Mouse (Mus musculus) intestine, embryonic 16.5 days (tissue): ENCODE results near the gene Gipc3. TPM values are rescaled to one million over a fixed set of nuclear protein-coding genes. Genes with fewer than 3 reads are reported as not detected.

Experiments used
- ATAC-seq: fragments of 200-750 bp; cut with Nextera tagmentation; 2 replicates; pipeline ENCODE4 v1.8.0; 2017; ENCODE audit warnings: moderate TSS enrichment, moderate library complexity
- H3K27ac ChIP-seq: fragments of 300-500 bp; sonication (generic); 2 replicates; pipeline ENCODE4 v1.5.1; 2014; ENCODE audit warnings: mild to moderate bottlenecking, low read length
- H3K27me3 ChIP-seq: fragments of 300-500 bp; sonication (generic); replicated peaks from 2 replicates; pipeline ENCODE4 v1.6.1; 2014; ENCODE audit warnings: low read length, control low read depth, mixed read lengths; ENCODE audit not compliant: control insufficient read depth, insufficient read depth
- H3K36me3 ChIP-seq: fragments of 300-500 bp; sonication (generic); 2 replicates; pipeline ENCODE4 v1.6.1; 2014; ENCODE audit warnings: low read length, control low read depth; ENCODE audit not compliant: control insufficient read depth, insufficient read depth
- H3K4me1 ChIP-seq: fragments of 300-500 bp; sonication (generic); 2 replicates; pipeline ENCODE4 v1.6.1; 2014; ENCODE audit warnings: low read length, control low read depth, mixed read lengths; ENCODE audit not compliant: control insufficient read depth, insufficient read depth
- H3K4me2 ChIP-seq: fragments of 300-500 bp; sonication (generic); 2 replicates; pipeline ENCODE4 v1.6.1; 2014; ENCODE audit warnings: low read depth, low read length, control low read depth
- H3K4me3 ChIP-seq: fragments of 300-500 bp; sonication (generic); 2 replicates; pipeline ENCODE4 v1.5.1; 2014; ENCODE audit warnings: mild to moderate bottlenecking, low read length
- H3K9ac ChIP-seq: fragments of 300-500 bp; sonication (generic); 2 replicates; pipeline ENCODE4 v1.6.1; 2014; ENCODE audit warnings: low read depth, low read length
- H3K9me3 ChIP-seq: fragments of 300-500 bp; sonication (generic); 2 replicates; pipeline ENCODE4 v1.6.1; 2016; ENCODE audit warnings: low read length, control low read depth; ENCODE audit not compliant: control insufficient read depth
- WGBS: fragments of 180-500 bp; shearing (Covaris S2); extraction: QIAGEN DNeasy Blood & Tissue Kit; methylation state at CpG from one replicate; pipeline ENCODE4 v1.1.7; 2014; 5-methylcytosine and 5-hydroxymethylcytosine counted together
- polyA plus RNA-seq: library from polyadenylated mRNA; unstranded; fragments of >200 nt; fragmentation: Nextera tagmentation; extraction: Ambion mirVana; gene quantifications from 2 replicates; pipeline ENCODE4 v1.2.1, GENCODE M21; 2015

The Gipc3 gene
- polyA plus RNA-seq, 1 experiment from 2014 or later = 0.12 TPM

DNA sequence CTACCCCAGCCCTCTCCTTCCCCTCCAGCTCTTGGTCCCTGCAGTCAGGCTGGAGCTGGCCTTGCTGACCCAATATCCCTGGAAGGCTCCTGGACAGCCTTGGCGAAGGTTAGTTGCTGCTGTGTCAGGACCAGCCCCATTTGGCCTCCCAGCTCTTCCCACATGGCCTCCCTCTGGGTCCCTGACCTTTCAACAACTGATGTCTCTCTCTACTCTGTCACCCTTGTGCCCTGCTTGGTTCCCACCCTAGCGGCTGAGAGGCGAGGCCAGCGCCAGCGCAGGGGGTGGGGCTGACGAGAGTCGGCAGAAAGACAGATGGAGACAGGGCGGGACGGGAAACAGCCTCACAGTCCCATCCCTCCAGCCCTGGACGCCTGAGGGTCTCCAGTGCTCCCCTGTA is 14.7 kb downstream of the Gipc3 start, which contains the start of gene Tbxa2r:
Tbxa2r (plus strand) TSS at position 346 of the 400 bp plus-strand sequence.
- H3K27me3 ChIP-seq = peaks cover 8% of the 10 kb centered on the region; the same call in 1 of the 2 replicates
- peaks cover 38% of the 10 kb centered on the region for H3K36me3 ChIP-seq
- peak within 1 kb of the TSS; percentile 40 for H3K4me3 ChIP-seq
- 11% methylated on average over 10 of the region's 10 CpGs for WGBS
- no peaks in the 10 kb centered on the region for H3K9me3 ChIP-seq
- peaks cover 30% of the 10 kb centered on the region for H3K4me1 ChIP-seq
- H3K27ac ChIP-seq = peak within 1 kb of the TSS; percentile 95
- peak within 1 kb of the TSS; percentile 55 for H3K4me2 ChIP-seq
- peak within 1 kb of the TSS; percentile 63 for H3K9ac ChIP-seq
- ATAC-seq = peak; percentile 21; the same call in 1 of the 2 replicates

DNA sequence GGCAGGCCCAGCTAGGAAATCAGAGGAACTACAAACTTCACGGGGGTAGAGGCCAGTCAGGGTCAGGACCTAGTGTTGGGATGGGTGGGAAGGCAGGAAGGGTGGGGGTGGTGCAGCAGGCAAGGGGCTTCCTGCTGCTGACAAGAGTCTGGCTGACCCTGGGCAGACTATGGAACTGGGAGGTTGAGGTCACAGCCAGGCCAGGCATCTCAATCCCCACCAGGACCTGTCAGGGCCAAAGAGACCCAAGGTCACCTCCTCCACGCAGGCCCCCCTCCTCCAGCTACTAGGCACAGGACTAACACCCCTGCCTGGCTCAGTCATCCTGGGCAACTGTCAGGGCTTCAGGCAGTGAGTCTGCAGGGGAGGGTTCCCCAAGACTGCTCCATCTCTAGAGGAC is 15.1 kb downstream of the Gipc3 start:
- H3K27ac ChIP-seq = peak overlapping the region; percentile 95
- H3K4me1 ChIP-seq = peaks cover 30% of the 10 kb centered on the region
- H3K36me3 ChIP-seq = peaks cover 40% of the 10 kb centered on the region
- H3K4me2 ChIP-seq = peak overlapping the region; percentile 55; the same call in 1 of the 2 replicates
- peak overlapping the region; percentile 63 for H3K9ac ChIP-seq
- H3K27me3 ChIP-seq = peaks cover 5% of the 10 kb centered on the region; the same call in 1 of the 2 replicates
- H3K9me3 ChIP-seq = no peaks in the 10 kb centered on the region
- no peak overlapping the region for H3K4me3 ChIP-seq
- no peak for ATAC-seq
- 49% methylated on average over 2 of the region's 2 CpGs for WGBS

DNA sequence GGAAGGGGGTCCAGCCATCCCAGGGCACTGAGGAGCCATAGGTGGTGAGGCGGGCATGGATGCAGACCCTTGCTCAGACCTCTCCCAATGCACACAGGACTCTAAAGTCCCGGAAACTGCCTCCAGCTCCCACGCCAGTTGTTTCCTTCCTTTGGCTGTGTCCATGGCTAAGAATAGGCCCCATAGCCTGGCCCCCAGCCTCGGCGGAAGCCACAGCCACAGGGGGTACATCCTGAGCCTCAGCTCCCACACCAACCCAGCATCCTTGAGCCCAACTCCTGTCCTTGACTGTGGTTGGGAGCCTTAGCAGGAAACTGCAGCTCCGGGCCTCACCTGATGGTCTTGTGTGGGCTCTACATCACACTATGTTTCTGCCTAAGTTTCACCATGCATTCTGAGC is 16.2 kb downstream of the Gipc3 start:
- ATAC-seq = no peak
- peaks cover 46% of the 10 kb centered on the region for H3K36me3 ChIP-seq
- H3K27ac ChIP-seq = peak overlapping the region; percentile 23; the same call in 1 of the 2 replicates

GRCm38 (mm10) chr10:81325781-81326180 is 17.3 kb downstream of the Gipc3 start:
- Histone ChIP-seq H3K27me3 (no peaks in the 10 kb centered on the region), H3K9me3 (no peaks in the 10 kb centered on the region), H3K9ac (no peak overlapping the region), H3K4me1 (peaks cover 36% of the 10 kb centered on the region), H3K36me3 (peaks cover 46% of the 10 kb centered on the region), H3K4me2 (no peak overlapping the region), H3K4me3 (no peak overlapping the region), H3K27ac (no peak overlapping the region)
- ATAC-seq = no peak
- WGBS = 93% methylated on average over 18 of the region's 18 CpGs

More for the DNA sequence above, 16.2 kb downstream of the Gipc3 start:
- Histone ChIP-seq H3K9ac (no peak overlapping the region), H3K4me1 (peaks cover 34% of the 10 kb centered on the region), H3K27me3 (no peaks in the 10 kb centered on the region), H3K4me2 (no peak overlapping the region), H3K9me3 (no peaks in the 10 kb centered on the region), H3K4me3 (no peak overlapping the region)
- 87% methylated on average over 6 of the region's 6 CpGs for WGBS

GRCm38 (mm10) chr10:81325176-81325575 is 17.9 kb downstream of the Gipc3 start:
- no peak for ATAC-seq
- 93% methylated on average over 21 of the region's 21 CpGs for WGBS
- Histone ChIP-seq H3K36me3 (peaks cover 46% of the 10 kb centered on the region), H3K9ac (no peak overlapping the region), H3K9me3 (no peaks in the 10 kb centered on the region), H3K27me3 (no peaks in the 10 kb centered on the region), H3K4me1 (peaks cover 33% of the 10 kb centered on the region), H3K4me3 (no peak overlapping the region), H3K27ac (no peak overlapping the region), H3K4me2 (no peak overlapping the region)

DNA sequence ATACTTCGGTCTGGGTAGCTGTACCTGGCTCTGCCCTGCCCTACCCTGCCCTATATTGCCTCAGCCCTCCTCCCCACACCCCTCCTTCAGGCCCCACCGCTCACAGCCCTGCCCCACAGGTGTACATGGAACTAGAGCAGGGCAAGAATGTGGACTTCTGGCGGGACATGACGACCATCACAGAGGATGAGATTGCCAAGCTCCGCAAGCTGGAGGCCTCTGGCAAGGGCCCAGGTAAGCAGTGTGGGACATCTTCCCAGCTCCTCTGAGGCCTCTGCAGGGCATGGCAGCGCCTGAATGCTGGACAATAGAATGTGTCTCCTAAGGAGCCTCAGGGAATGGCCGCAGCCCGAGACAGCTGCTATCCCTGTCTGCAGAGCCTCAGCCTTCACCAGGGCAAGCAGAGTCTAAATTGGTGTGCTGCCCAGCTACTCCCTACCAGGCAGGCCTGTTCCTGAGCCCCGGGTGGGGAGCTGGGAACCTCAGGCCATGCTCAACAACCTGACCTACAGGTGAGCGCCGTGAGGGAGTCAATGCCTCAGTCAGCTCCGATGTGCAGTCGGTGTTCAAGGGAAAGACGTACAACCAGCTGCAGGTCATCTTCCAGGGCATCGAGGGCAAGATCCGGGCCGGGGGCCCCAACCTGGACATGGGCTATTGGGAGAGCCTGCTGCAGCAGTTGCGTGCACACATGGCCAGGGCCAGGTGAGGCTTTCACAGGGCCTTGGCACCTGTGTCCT is 19.1 kb downstream of the Gipc3 start:
- H3K4me1 ChIP-seq = peaks cover 31% of the 10 kb centered on the region
- H3K27me3 ChIP-seq = no peaks in the 10 kb centered on the region
- no peak overlapping the region for H3K4me3 ChIP-seq
- no peaks in the 10 kb centered on the region for H3K9me3 ChIP-seq
- peaks cover 46% of the 10 kb centered on the region for H3K36me3 ChIP-seq
- H3K9ac ChIP-seq = no peak overlapping the region
- no peak for ATAC-seq
- 93% methylated on average over 18 of the region's 18 CpGs for WGBS
- H3K4me2 ChIP-seq = no peak overlapping the region
- no peak overlapping the region for H3K27ac ChIP-seq

- no peak overlapping the region; the same call in 1 of the 2 replicates for H3K9ac ChIP-seq
- no peaks in the 10 kb centered on the region for H3K27me3 ChIP-seq
- no peak overlapping the region for H3K4me3 ChIP-seq
- no peaks in the 10 kb centered on the region for H3K9me3 ChIP-seq
- no peak for ATAC-seq
- no peak overlapping the region for H3K27ac ChIP-seq
- H3K4me1 ChIP-seq = peaks cover 29% of the 10 kb centered on the region
- WGBS = 93% methylated on average over 23 of the region's 23 CpGs
- peaks cover 46% of the 10 kb centered on the region for H3K36me3 ChIP-seq
- no peak overlapping the region for H3K4me2 ChIP-seq
Measured at GRCm38 (mm10) chr10:81323141-81323775, 19.8 kb downstream of the Gipc3 start.

GRCm38 (mm10) chr10:81322444-81322843 is 20.6 kb downstream of the Gipc3 start:
- WGBS = 92% methylated on average over 27 of the region's 27 CpGs
- Histone ChIP-seq H3K27ac (no peak overlapping the region), H3K27me3 (no peaks in the 10 kb centered on the region), H3K9ac (no peak overlapping the region), H3K4me1 (peaks cover 29% of the 10 kb centered on the region), H3K9me3 (no peaks in the 10 kb centered on the region), H3K36me3 (peaks cover 46% of the 10 kb centered on the region), H3K4me3 (no peak overlapping the region; the same call in 1 of the 2 replicates), H3K4me2 (no peak overlapping the region)
- no peak for ATAC-seq

- WGBS = 2% methylated on average over 20 of the region's 20 CpGs
- Histone ChIP-seq H3K27me3 (no peaks in the 10 kb centered on the region), H3K4me1 (peaks cover 39% of the 10 kb centered on the region), H3K27ac (peak overlapping the region; percentile 87), H3K36me3 (peaks cover 38% of the 10 kb centered on the region), H3K9ac (peak overlapping the region; percentile 93), H3K4me3 (peak overlapping the region; percentile 94), H3K9me3 (no peaks in the 10 kb centered on the region), H3K4me2 (peak overlapping the region; percentile 82)
- ATAC-seq = no peak; the same call in 1 of the 2 replicates
Measured at GRCm38 (mm10) chr10:81321436-81321835, 21.6 kb downstream of the Gipc3 start.
